Mouse (Mus musculus) left cerebral cortex, postnatal 36 days (tissue): ENCODE data around the gene Arhgef15. TPM values are rescaled to one million over a fixed set of nuclear protein-coding genes. Genes with fewer than 3 reads are reported as not detected.

ENCODE experiments used
- DNase-seq, 2 experiments: peaks; one replicate each; pipeline ENCODE4 v3.0.0; 2021 to 2022; ENCODE audit warnings: low spot score in 2 of 2, mixed read lengths in 1 of 2
- intact Hi-C: fragments of 180-260 bp; cut with DNase I; formaldehyde crosslinking; loops from one replicate; pipeline ENCODE4 v1.15.1; 2025
- microRNA-seq: library from miRNA; unstranded; fragments of <30 nt; microRNA quantifications from one replicate; pipeline ENCODE4 v1.2.0, GENCODE M21; 2022
- total RNA-seq, 2 experiments: library from RNA; stranded (reverse); gene quantifications; 2 replicates each; pipeline ENCODE4 v1.2.3; 2021

Arhgef15 gene
- total RNA-seq, 2 experiments from 2014 or later = 16.5 to 26.9 TPM

- intact Hi-C loops = loop anchor here (5.0 kb wide), 2 partner anchors 35 to 65 kb away; partner anchors contain the start of gene Slc25a35
- DNase-seq = no peak
These were observed 55.3 kb downstream of the Arhgef15 start for GRCm38 (mm10) chr11:68902047-68902364.

- DNase-seq = peak; percentile 98 to 99
- intact Hi-C loops = loop anchor here (2.0 to 5.0 kb wide), 3 partner anchors 36 to 66 kb away; partner anchors contain the start of gene Slc25a35
These were observed 55.8 kb downstream of the Arhgef15 start, which contains the start of gene Rpl26 for GRCm38 (mm10) chr11:68901351-68902046. Rpl26 (plus strand) TSS chr11:68901583.

- intact Hi-C loops = loop anchor here (2.0 to 5.0 kb wide), 3 partner anchors 37 to 67 kb away; partner anchors contain the start of gene Slc25a35
These were observed 56.5 kb downstream of the Arhgef15 start for GRCm38 (mm10) chr11:68900519-68901350.

GRCm38 (mm10) chr11:68899815-68900214 lies 57.5 kb downstream of the Arhgef15 start:
- intact Hi-C loops = loop anchor here (2.0 to 5.0 kb wide), 3 partner anchors 37 to 67 kb away; partner anchors contain the start of gene Slc25a35

More at GRCm38 (mm10) chr11:68900519-68901350, 56.5 kb downstream of the Arhgef15 start:
- no peak for DNase-seq

GRCm38 (mm10) chr11:68898790-68899189 lies 58.5 kb downstream of the Arhgef15 start:
- intact Hi-C loops = no loop called here
- no peak for DNase-seq

More at GRCm38 (mm10) chr11:68899815-68900214, 57.5 kb downstream of the Arhgef15 start:
- no peak for DNase-seq

- no peak for DNase-seq
- intact Hi-C loops = no loop called here
These were observed 59.4 kb downstream of the Arhgef15 start for GRCm38 (mm10) chr11:68897838-68898237.

GRCm38 (mm10) chr11:68897120-68897519 lies 60.2 kb downstream of the Arhgef15 start:
- DNase-seq = no peak
- intact Hi-C loops = no loop called here

- intact Hi-C loops = no loop called here
- DNase-seq = no peak
These were observed 61.0 kb downstream of the Arhgef15 start for GRCm38 (mm10) chr11:68896247-68896646.

- DNase-seq = no peak
- intact Hi-C loops = no loop called here
These were observed 63.3 kb downstream of the Arhgef15 start for GRCm38 (mm10) chr11:68893911-68894464.

Small RNAs within 50 kb of the gene (microRNA-seq; reads per million reads assigned to microRNA genes)
- gene Mir3062 = not detected

Other genes starting within 250 kb of the Arhgef15 start
- 100 to 1,000 TPM; 104 to 106 TPM for gene Ndel1, start 85.6 kb downstream of the Arhgef15 start, total RNA-seq
- gene Rnf222, start 68.9 kb downstream of the Arhgef15 start, total RNA-seq = not detected
- 100 to 1,000 TPM; 695 to 749 TPM for gene Rpl26, start 55.9 kb downstream of the Arhgef15 start, total RNA-seq
- gene Odf4, start 30.4 kb downstream of the Arhgef15 start, total RNA-seq = under 1 TPM; 0.47 to 0.70 TPM
- 1 to 10 TPM; 5.7 to 6.1 TPM for gene Slc25a35, start 10.7 kb upstream of the Arhgef15 start, total RNA-seq
- 10 to 100 TPM; 13.7 to 18.6 TPM for gene Rangrf, start 17.7 kb upstream of the Arhgef15 start, total RNA-seq
- gene Pfas, start 51.0 kb upstream of the Arhgef15 start, total RNA-seq = 10 to 100 TPM; 16.1 to 24.2 TPM
- gene Ctc1, start 58.4 kb upstream of the Arhgef15 start, total RNA-seq = 10 to 100 TPM; 38.1 to 40.5 TPM
- gene Aurkb, start 88.2 kb upstream of the Arhgef15 start, total RNA-seq = 1 to 10 TPM in 1 of 2 experiments, under 1 TPM in 1; 0.43 to 1.1 TPM
- 10 to 100 TPM; 30.7 to 38.4 TPM for gene Borcs6, start 102.2 kb upstream of the Arhgef15 start, total RNA-seq
- 10 to 100 TPM; 19.5 to 20.5 TPM for gene Tmem107, start 113.3 kb upstream of the Arhgef15 start, total RNA-seq
- 1,000 to 10,000 TPM; 1,090 to 1,186 TPM for gene Vamp2, start 131.0 kb upstream of the Arhgef15 start, total RNA-seq
- gene Per1, start 137.7 kb upstream of the Arhgef15 start, total RNA-seq = 100 to 1,000 TPM; 106 to 122 TPM
- gene Hes7, start 162.9 kb upstream of the Arhgef15 start, total RNA-seq = 1 to 10 TPM in 1 of 2 experiments, under 1 TPM in 1; 0.79 to 1.3 TPM
- under 1 TPM; 0.52 to 0.75 TPM for gene 9130213A22Rik, start 165.1 kb upstream of the Arhgef15 start, total RNA-seq
- 1 to 10 TPM; 4.3 to 6.8 TPM for gene Aloxe3, start 168.4 kb upstream of the Arhgef15 start, total RNA-seq
- gene Alox12b, start 199.5 kb upstream of the Arhgef15 start, total RNA-seq = 1 to 10 TPM; 6.0 to 6.1 TPM
- 1 to 10 TPM; 4.2 to 6.5 TPM for gene Alox8, start 240.4 kb upstream of the Arhgef15 start, total RNA-seq